Mouse (Mus musculus): ENCODE results near the gene Ilk.
A peak's percentile ranks its signal among the peaks of the same experiment; 100 is the strongest.
"Not testable (repeated sequence)": the region's sequence is repeated elsewhere in the genome, so short reads cannot be mapped to it uniquely, and the experiment has no call there.

Ilk gene

GRCm38 (mm10) chr7:105736264-105736901 is at the start of gene Ilk:
Gene Ilk, plus strand, starts transcription at chr7:105736592.
- DNase-seq, result peak; percentile 94 to 96

- DNase-seq, result no peak
Observed at GRCm38 (mm10) chr7:105690875-105691274, 45.5 kb upstream of the Ilk start.

GRCm38 (mm10) chr7:105703184-105703583 is 33.2 kb upstream of the Ilk start:
- no peak for DNase-seq

- DNase-seq, result no peak
Observed at GRCm38 (mm10) chr7:105703816-105704215, 32.6 kb upstream of the Ilk start.

GRCm38 (mm10) chr7:105708733-105709132 is 27.7 kb upstream of the Ilk start:
- DNase-seq, result no peak

GRCm38 (mm10) chr7:105715366-105715765 is 21.0 kb upstream of the Ilk start:
- DNase-seq, result no peak

GRCm38 (mm10) chr7:105721916-105722315 is 14.5 kb upstream of the Ilk start:
- DNase-seq, result no peak

GRCm38 (mm10) chr7:105726144-105726979 is 10.0 kb upstream of the Ilk start:
- DNase-seq, result peak in 1 of 2 experiments; percentile 63

GRCm38 (mm10) chr7:105726980-105727325 is 9.4 kb upstream of the Ilk start:
- DNase-seq, result no peak

- DNase-seq, result no peak
Observed at GRCm38 (mm10) chr7:105728701-105729428, 7.5 kb upstream of the Ilk start.

- DNase-seq, result no peak
Observed at GRCm38 (mm10) chr7:105733836-105734235, 2.6 kb upstream of the Ilk start.

GRCm38 (mm10) chr7:105734826-105735225 is 1.6 kb upstream of the Ilk start:
- no peak for DNase-seq

- DNase-seq, result not testable (repeated sequence)
Observed at GRCm38 (mm10) chr7:105735464-105735863, 928 bp upstream of the Ilk start.

- peak; percentile 54 to 63 for DNase-seq
Observed at GRCm38 (mm10) chr7:105736911-105737521, 624 bp downstream of the Ilk start, which contains the start of gene Rrp8. Gene Rrp8, minus strand, starts transcription at chr7:105737385.

GRCm38 (mm10) chr7:105737648-105738047 is 1.3 kb downstream of the Ilk start:
- DNase-seq, result no peak

- no peak for DNase-seq
Observed at GRCm38 (mm10) chr7:105738286-105738685, 1.9 kb downstream of the Ilk start.

- peak; percentile 84 to 89 for DNase-seq
Observed at GRCm38 (mm10) chr7:105738948-105739347, 2.6 kb downstream of the Ilk start.

GRCm38 (mm10) chr7:105740089-105740795 is 3.9 kb downstream of the Ilk start:
- no peak for DNase-seq

- no peak for DNase-seq
Observed at GRCm38 (mm10) chr7:105740851-105741250, 4.5 kb downstream of the Ilk start.

- no peak for DNase-seq
Observed at GRCm38 (mm10) chr7:105741978-105742377, 5.6 kb downstream of the Ilk start.

- DNase-seq, result not testable (repeated sequence)
Observed at GRCm38 (mm10) chr7:105742539-105743215, 6.3 kb downstream of the Ilk start.

All from lung, postnatal 4 days (tissue).